Mouse (Mus musculus) midbrain, embryonic 16.5 days (tissue): ENCODE data around the gene Trim38. TPM values are rescaled to one million over a fixed set of nuclear protein-coding genes. Genes with fewer than 3 reads are reported as not detected.
A peak's percentile ranks its signal among the peaks of the same experiment; 100 is the strongest.
"Not testable (repeated sequence)": the region's sequence is repeated elsewhere in the genome, so short reads cannot be mapped to it uniquely, and the experiment has no call there.

Source experiments
- ATAC-seq: fragments of 200-750 bp; cut with Nextera tagmentation; 2 replicates; pipeline ENCODE4 v1.8.0; 2017; ENCODE audit warnings: moderate TSS enrichment
- H3K27ac ChIP-seq: fragments of 300-500 bp; sonication (generic); 2 replicates; pipeline ENCODE4 v1.5.1; 2014; ENCODE audit warnings: mild to moderate bottlenecking, low read length, mixed read lengths
- H3K27me3 ChIP-seq: fragments of 300-500 bp; sonication (generic); 2 replicates; pipeline ENCODE4 v1.6.1; 2014; ENCODE audit warnings: low read depth, low read length, mixed read lengths; ENCODE audit not compliant: control insufficient read depth, insufficient read depth
- H3K36me3 ChIP-seq: fragments of 300-500 bp; sonication (generic); 2 replicates; pipeline ENCODE4 v1.6.1; 2014; ENCODE audit warnings: mild to moderate bottlenecking, low read length, moderate library complexity, mixed read lengths; ENCODE audit not compliant: control insufficient read depth, insufficient read depth
- H3K4me1 ChIP-seq: fragments of 300-500 bp; sonication (generic); 2 replicates; pipeline ENCODE4 v1.6.1; 2014; ENCODE audit warnings: mild to moderate bottlenecking, low read length, mixed read lengths; ENCODE audit not compliant: control insufficient read depth, insufficient read depth
- H3K4me2 ChIP-seq: fragments of 300-500 bp; sonication (generic); 2 replicates; pipeline ENCODE4 v1.6.1; 2014; ENCODE audit warnings: mild to moderate bottlenecking, low read length, mixed read lengths
- H3K4me3 ChIP-seq: fragments of 300-500 bp; sonication (generic); 2 replicates; pipeline ENCODE4 v1.5.1; 2014; ENCODE audit warnings: low read depth, mild to moderate bottlenecking, low read length, moderate library complexity, mixed read lengths
- H3K9ac ChIP-seq: fragments of 300-500 bp; sonication (generic); 2 replicates; pipeline ENCODE4 v1.6.1; 2014; ENCODE audit warnings: low read depth, low read length, mixed read lengths
- H3K9me3 ChIP-seq: fragments of 300-500 bp; sonication (generic); replicated peaks from 2 replicates; pipeline ENCODE4 v1.6.1; 2014; ENCODE audit warnings: mild to moderate bottlenecking, low read length, mixed read lengths; ENCODE audit not compliant: control insufficient read depth, poor library complexity, severe bottlenecking
- WGBS: fragments of 180-500 bp; shearing (Covaris S2); extraction: QIAGEN DNeasy Blood & Tissue Kit; methylation state at CpG from one replicate; pipeline ENCODE4 v1.1.7; 2014; 5-methylcytosine and 5-hydroxymethylcytosine counted together
- polyA plus RNA-seq: library from polyadenylated mRNA; unstranded; fragments of >200 nt; fragmentation: Nextera tagmentation; extraction: Ambion mirVana; gene quantifications from 2 replicates; pipeline ENCODE4 v1.2.1, GENCODE M21; 2015

Gene Trim38
- polyA plus RNA-seq: not detected in 2 replicates

- 96% methylated on average over 2 of the region's 2 CpGs for WGBS
- ATAC-seq: not testable (repeated sequence)
These were observed at the start of gene Trim38 for GRCm38 (mm10) chr13:23769613-23770012. TSS of gene Trim38 (plus strand) at chr13:23769913.

GRCm38 (mm10) chr13:23724239-23724638 lies 45.5 kb upstream of the Trim38 start:
- Histone ChIP-seq H3K36me3 (no peaks in the 10 kb centered on the region), H3K4me1 (no peaks in the 10 kb centered on the region), H3K27ac (no peak overlapping the region), H3K9ac (no peak overlapping the region), H3K9me3 (no peaks in the 10 kb centered on the region), H3K4me3 (no peak overlapping the region), H3K27me3 (no peaks in the 10 kb centered on the region), H3K4me2 (no peak overlapping the region)
- ATAC-seq: no peak
- 83% methylated on average over 4 of the region's 4 CpGs for WGBS

More at GRCm38 (mm10) chr13:23769613-23770012, at the start of gene Trim38:
- not testable (repeated sequence) for H3K4me2 ChIP-seq, H3K9ac ChIP-seq, H3K4me1 ChIP-seq, H3K27me3 ChIP-seq, H3K4me3 ChIP-seq, H3K27ac ChIP-seq, H3K9me3 ChIP-seq, H3K36me3 ChIP-seq

GRCm38 (mm10) chr13:23725213-23725612 lies 44.5 kb upstream of the Trim38 start:
- ATAC-seq: no peak
- Histone ChIP-seq H3K4me1 (no peaks in the 10 kb centered on the region), H3K4me3 (no peak overlapping the region), H3K9me3 (no peaks in the 10 kb centered on the region), H3K9ac (no peak overlapping the region), H3K27ac (no peak overlapping the region), H3K4me2 (no peak overlapping the region), H3K27me3 (no peaks in the 10 kb centered on the region), H3K36me3 (no peaks in the 10 kb centered on the region)
- 60% methylated on average over 1 of the region's 1 CpGs for WGBS

- no peaks in the 10 kb centered on the region for H3K4me1 ChIP-seq
- no peaks in the 10 kb centered on the region for H3K36me3 ChIP-seq
- H3K27me3 ChIP-seq: no peaks in the 10 kb centered on the region
- no peak overlapping the region for H3K27ac ChIP-seq
- WGBS: 89% methylated on average over 18 of the region's 18 CpGs
- H3K9ac ChIP-seq: no peak overlapping the region
- no peaks in the 10 kb centered on the region for H3K9me3 ChIP-seq
- no peak overlapping the region for H3K4me3 ChIP-seq
- no peak overlapping the region for H3K4me2 ChIP-seq
- ATAC-seq: no peak
These were observed 41.1 kb upstream of the Trim38 start for GRCm38 (mm10) chr13:23728472-23729191.

- Histone ChIP-seq H3K4me3 (no peak overlapping the region), H3K4me1 (no peaks in the 10 kb centered on the region), H3K9ac (no peak overlapping the region), H3K36me3 (no peaks in the 10 kb centered on the region), H3K9me3 (no peaks in the 10 kb centered on the region), H3K27ac (no peak overlapping the region), H3K27me3 (no peaks in the 10 kb centered on the region), H3K4me2 (no peak overlapping the region)
- no peak for ATAC-seq
- WGBS: 92% methylated on average over 9 of the region's 9 CpGs
These were observed 40.6 kb upstream of the Trim38 start for GRCm38 (mm10) chr13:23729192-23729525.

GRCm38 (mm10) chr13:23729706-23730105 lies 40.0 kb upstream of the Trim38 start:
- whole genome bisulfite sequencing: 97% methylated on average over 5 of the region's 5 CpGs
- ATAC-seq: no peak
- no peaks in the 10 kb centered on the region for H3K4me1 ChIP-seq
- no peaks in the 10 kb centered on the region for H3K36me3 ChIP-seq
- no peaks in the 10 kb centered on the region for H3K27me3 ChIP-seq
- no peak overlapping the region for H3K27ac ChIP-seq
- H3K4me2 ChIP-seq: no peak overlapping the region
- H3K9me3 ChIP-seq: no peaks in the 10 kb centered on the region
- H3K4me3 ChIP-seq: no peak overlapping the region
- H3K9ac ChIP-seq: no peak overlapping the region

- H3K9me3 ChIP-seq: no peaks in the 10 kb centered on the region
- no peaks in the 10 kb centered on the region for H3K4me1 ChIP-seq
- no peak overlapping the region for H3K9ac ChIP-seq
- no peaks in the 10 kb centered on the region for H3K27me3 ChIP-seq
- no peak for ATAC-seq
- no peak overlapping the region for H3K27ac ChIP-seq
- H3K4me2 ChIP-seq: no peak overlapping the region
- no peak overlapping the region for H3K4me3 ChIP-seq
- no peaks in the 10 kb centered on the region for H3K36me3 ChIP-seq
- 66% methylated on average over 8 of the region's 8 CpGs for WGBS
These were observed 39.2 kb upstream of the Trim38 start for GRCm38 (mm10) chr13:23730479-23730878.

- no peaks in the 10 kb centered on the region for H3K36me3 ChIP-seq
- H3K9ac ChIP-seq: no peak overlapping the region
- no peak overlapping the region for H3K4me2 ChIP-seq
- 0 out of 2 replicates have a peak, but pooled peaks have one; percentile 32 for ATAC-seq
- no peak overlapping the region for H3K4me3 ChIP-seq
- no peaks in the 10 kb centered on the region for H3K27me3 ChIP-seq
- WGBS: 24% methylated on average over 8 of the region's 8 CpGs
- no peak overlapping the region for H3K27ac ChIP-seq
- H3K9me3 ChIP-seq: no peaks in the 10 kb centered on the region
- H3K4me1 ChIP-seq: no peaks in the 10 kb centered on the region
These were observed 37.4 kb upstream of the Trim38 start for GRCm38 (mm10) chr13:23732156-23732804.

GRCm38 (mm10) chr13:23737091-23737490 lies 32.6 kb upstream of the Trim38 start:
- Histone ChIP-seq H3K4me2 (no peak overlapping the region), H3K9ac (no peak overlapping the region), H3K4me1 (peaks cover 17% of the 10 kb centered on the region), H3K27me3 (no peaks in the 10 kb centered on the region), H3K9me3 (no peaks in the 10 kb centered on the region), H3K27ac (no peak overlapping the region), H3K4me3 (no peak overlapping the region), H3K36me3 (no peaks in the 10 kb centered on the region)
- 77% methylated on average over 5 of the region's 5 CpGs for WGBS
- no peak for ATAC-seq
